Mouse (Mus musculus) liver, postnatal 0 days (tissue): Measurements from ENCODE around the gene Fkbp11.

ENCODE experiments used
- CTCF ChIP-seq: sonication (generic); IDR thresholded peaks from 2 replicates; pipeline ENCODE4 v1.5.1; 2016; ENCODE audit warnings: antibody characterized with exemption, low read depth
- EP300 ChIP-seq: IDR thresholded peaks from 2 replicates; pipeline ENCODE4 v1.6.1; 2016; ENCODE audit warnings: antibody characterized with exemption, low read depth, mild to moderate bottlenecking

- TF ChIP-seq CTCF (no peak), EP300 (no peak)
These were observed 18.5 kb upstream of the Fkbp11 start for GRCm38 (mm10) chr15:98746344-98746965.
